Mouse (Mus musculus) hematopoietic multipotent progenitor cell, adult 10-12 weeks (in vitro differentiated cells): Measurements from ENCODE around the gene Gm12117. TPM values are rescaled to one million over a fixed set of nuclear protein-coding genes. Genes with fewer than 3 reads are reported as not detected.

ENCODE experiments used
- polyA plus RNA-seq: library from polyadenylated mRNA; stranded (reverse); fragments of >175 nt; gene quantifications from 2 replicates; pipeline ENCODE4 v1.2.3, GENCODE M21; 2012; ENCODE audit warnings: low replicate concordance

The Gm12117 gene
- not detected in 2 replicates for polyA plus RNA-seq

GRCm38 (mm10) chr11:33276637-33277036 lies at the start of gene Gm12117:
Gm12117 (minus strand) TSS chr11:33276737.

Other genes starting within 250 kb of the Gm12117 start
- 0.17 and 0.36 TPM in 2 replicates for gene Fgf18, start 129.3 kb downstream of the Gm12117 start, polyA plus RNA-seq
- gene Npm1, start 113.5 kb downstream of the Gm12117 start, polyA plus RNA-seq: 17.4 and 88.8 TPM in 2 replicates
- not detected in 2 replicates for gene Tlx3, start 73.1 kb downstream of the Gm12117 start, polyA plus RNA-seq
- gene Ranbp17, start 237.0 kb upstream of the Gm12117 start, polyA plus RNA-seq: 0.15 and 0.18 TPM in 2 replicates